Mouse (Mus musculus) bone marrow macrophage, adult 2 months (primary cell): Measurements from ENCODE around the gene Ppm1f. TPM values are rescaled to one million over a fixed set of nuclear protein-coding genes. Genes with fewer than 3 reads are reported as not detected.
A peak's percentile ranks its signal among the peaks of the same experiment; 100 is the strongest.
"Not testable (repeated sequence)": the region's sequence is repeated elsewhere in the genome, so short reads cannot be mapped to it uniquely, and the experiment has no call there.

Experiments
- H3K27ac ChIP-seq: 2 replicates; pipeline ENCODE4 v1.5.1; 2012; ENCODE audit warnings: low read depth, low read length; ENCODE audit not compliant: insufficient read depth
- H3K4me1 ChIP-seq: 2 replicates; pipeline ENCODE4 v1.6.1; 2012; ENCODE audit warnings: low read length; ENCODE audit not compliant: control insufficient read depth, insufficient read depth
- H3K4me3 ChIP-seq: 2 replicates; pipeline ENCODE4 v1.5.1; 2012; ENCODE audit warnings: mild to moderate bottlenecking, low read length, moderate library complexity; ENCODE audit not compliant: insufficient read depth
- CTCF ChIP-seq: IDR thresholded peaks from 2 replicates; pipeline ENCODE4 v1.5.1; 2012; ENCODE audit warnings: low read depth, mild to moderate bottlenecking, low read length, moderate library complexity
- POLR2A ChIP-seq: IDR thresholded peaks from 2 replicates; pipeline ENCODE4 v1.6.1; 2012; ENCODE audit warnings: mild to moderate bottlenecking, low read depth, low read length, borderline replicate concordance
- polyA plus RNA-seq: library from polyadenylated mRNA; stranded (reverse); fragments of >200 nt; gene quantifications from 2 replicates; pipeline ENCODE4 v1.2.4, GENCODE M21; 2012; ENCODE audit not compliant: missing spikeins, insufficient read depth, insufficient read length

Gene Ppm1f
- 7.2 and 9.1 TPM in 2 replicates for polyA plus RNA-seq

DNA sequence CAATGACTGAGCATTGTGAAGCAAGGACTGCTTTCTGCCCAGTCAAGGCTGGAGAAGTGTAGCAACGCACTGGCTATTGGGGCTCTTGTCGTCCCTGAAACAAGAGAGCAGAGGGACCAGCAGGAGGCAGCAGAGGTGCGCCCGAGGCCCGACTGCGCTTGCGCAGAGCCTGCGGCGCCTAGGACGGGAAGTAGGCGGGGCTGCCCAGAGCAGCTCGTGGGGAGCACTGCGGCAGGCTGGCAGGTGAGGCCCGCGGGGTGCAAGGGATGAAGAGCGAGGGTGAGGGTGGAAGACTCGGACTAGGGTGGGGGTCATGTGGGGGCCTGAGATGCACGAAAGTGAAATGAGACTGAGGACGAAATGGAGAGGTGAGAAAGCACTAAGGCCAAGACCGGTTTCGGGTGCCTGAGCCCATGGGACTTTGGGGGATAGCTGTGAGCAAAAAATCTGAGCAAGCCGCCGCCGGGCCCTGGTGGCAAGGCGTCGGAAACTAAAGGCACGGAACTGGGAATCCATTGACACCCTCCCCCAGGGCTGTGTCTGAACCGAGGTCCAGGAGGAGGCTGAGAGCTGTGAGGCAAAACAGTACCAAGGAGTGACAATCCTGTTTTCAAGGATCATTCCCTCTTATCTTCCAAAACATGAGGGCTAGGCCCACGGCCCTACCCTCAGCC is at the start of gene Ppm1f:
Gene Ppm1f (plus strand): TSS at position 88 of the 674 bp plus-strand sequence.
- H3K4me1 ChIP-seq = peaks cover 15% of the 10 kb centered on the region
- H3K27ac ChIP-seq = no peak within 1 kb of the TSS
- TF ChIP-seq POLR2A (no peak), CTCF (peak; percentile 43)
- H3K4me3 ChIP-seq = peak within 1 kb of the TSS; percentile 87

DNA sequence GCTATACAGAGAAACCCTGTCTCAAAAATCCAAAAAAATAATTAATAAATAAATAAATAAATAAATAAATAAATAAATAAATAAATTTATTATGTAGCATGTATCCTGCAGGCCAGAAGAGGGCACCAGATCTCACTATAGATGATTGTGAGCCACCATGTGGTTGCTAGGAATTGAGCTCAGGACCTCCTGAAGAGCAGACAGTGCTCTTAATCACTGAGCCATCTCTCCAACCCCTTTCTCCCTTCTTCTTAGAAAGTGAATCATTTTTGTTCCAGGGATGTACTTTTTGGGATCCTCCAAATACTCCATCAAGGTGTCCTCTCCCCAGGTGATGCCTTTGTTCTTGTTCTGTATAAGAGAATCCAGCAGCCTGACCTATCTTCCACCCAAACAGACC is 47.1 kb upstream of the Ppm1f start:
- TF ChIP-seq CTCF (no peak), POLR2A (no peak)

DNA sequence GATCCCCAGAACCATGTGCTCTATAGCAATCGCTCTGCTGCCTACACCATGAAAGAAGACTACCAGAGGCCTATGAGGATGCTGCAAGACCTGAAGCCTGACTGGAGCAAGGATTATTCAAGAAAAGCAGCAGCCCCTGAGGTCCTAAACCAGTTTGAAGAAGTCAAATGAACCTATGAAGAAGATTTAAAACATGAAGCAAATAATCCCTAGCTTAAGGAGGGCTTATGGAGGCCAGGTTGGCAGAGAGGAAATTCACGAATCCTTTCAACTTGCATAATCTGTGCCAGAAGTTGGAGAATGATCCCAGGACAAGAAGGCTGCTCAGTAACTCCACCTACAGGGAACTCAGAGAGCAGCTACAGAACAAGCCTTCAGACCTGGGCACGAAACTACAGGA is 43.9 kb upstream of the Ppm1f start:
- Histone ChIP-seq H3K27ac (no peak overlapping the region), H3K4me3 (no peak overlapping the region)
- TF ChIP-seq CTCF (no peak), POLR2A (no peak)

More for the DNA sequence above, 47.1 kb upstream of the Ppm1f start:
- Histone ChIP-seq H3K27ac (no peak overlapping the region), H3K4me1 (no peaks in the 10 kb centered on the region), H3K4me3 (no peak overlapping the region)

DNA sequence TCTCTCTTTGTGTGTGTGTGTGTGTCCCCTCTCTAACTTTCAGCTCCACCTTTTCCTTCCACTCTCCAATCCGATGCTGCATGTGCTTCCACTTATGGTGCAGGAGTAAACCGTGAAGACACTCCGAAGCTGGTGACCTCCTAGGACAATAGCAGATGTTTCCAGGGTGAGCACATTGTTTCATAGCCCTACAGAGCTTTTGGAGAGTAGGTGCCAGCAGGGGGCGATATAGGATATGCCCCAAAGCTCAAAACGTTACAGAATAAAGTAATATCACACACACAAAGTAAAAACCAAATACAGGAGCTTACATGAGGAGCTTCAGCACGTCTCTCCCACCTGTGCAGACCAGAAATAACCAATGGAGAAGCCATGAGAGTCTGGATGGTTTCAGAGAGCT is 41.4 kb upstream of the Ppm1f start:
- Histone ChIP-seq H3K27ac (no peak overlapping the region), H3K4me1 (no peaks in the 10 kb centered on the region), H3K4me3 (no peak overlapping the region)
- TF ChIP-seq CTCF (no peak), POLR2A (no peak)

More for the DNA sequence above, 43.9 kb upstream of the Ppm1f start:
- H3K4me1 ChIP-seq = no peaks in the 10 kb centered on the region

DNA sequence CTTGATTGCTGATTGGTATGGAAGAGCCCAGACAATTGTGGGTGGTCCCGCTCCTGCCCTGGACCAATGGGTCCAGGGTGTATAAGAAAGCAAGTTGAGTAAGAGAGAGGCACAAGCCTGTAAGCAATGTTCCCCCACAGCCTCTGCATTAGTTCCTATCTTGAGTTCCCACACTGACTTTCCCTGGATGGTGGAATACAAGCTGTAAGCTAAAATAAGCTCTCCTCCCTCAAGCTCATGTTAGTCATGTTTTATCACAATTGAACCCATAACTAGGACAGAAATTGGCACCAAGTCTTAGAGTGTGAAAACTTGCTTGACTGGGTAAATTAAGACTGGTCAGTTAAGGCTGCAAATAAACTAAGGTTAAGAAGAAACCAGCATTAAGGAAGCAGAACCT is 40.7 kb upstream of the Ppm1f start:
- TF ChIP-seq CTCF (no peak), POLR2A (no peak)
- Histone ChIP-seq H3K27ac (no peak overlapping the region), H3K4me1 (no peaks in the 10 kb centered on the region), H3K4me3 (no peak overlapping the region)

DNA sequence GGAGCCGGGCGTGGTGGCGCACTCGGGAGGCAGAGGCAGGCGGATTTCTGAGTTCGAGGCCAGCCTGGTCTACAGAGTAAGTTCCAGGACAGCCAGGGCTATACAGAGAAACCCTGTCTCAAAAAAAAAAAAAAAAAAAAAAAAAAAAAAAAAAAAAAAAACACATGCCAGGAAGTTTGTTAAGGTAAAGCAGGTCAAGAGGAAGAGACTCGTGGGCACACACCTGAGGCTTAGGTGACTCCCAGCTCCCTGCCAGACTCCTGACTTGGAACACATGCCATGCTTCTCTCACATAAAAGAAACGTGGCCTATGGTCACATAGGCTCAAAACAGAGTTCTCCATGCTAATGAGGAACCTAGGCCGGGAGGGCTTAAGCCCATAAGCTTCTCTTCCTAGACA is 40.2 kb upstream of the Ppm1f start:
- H3K4me1 ChIP-seq, H3K4me3 ChIP-seq, H3K27ac ChIP-seq: not testable (repeated sequence)

DNA sequence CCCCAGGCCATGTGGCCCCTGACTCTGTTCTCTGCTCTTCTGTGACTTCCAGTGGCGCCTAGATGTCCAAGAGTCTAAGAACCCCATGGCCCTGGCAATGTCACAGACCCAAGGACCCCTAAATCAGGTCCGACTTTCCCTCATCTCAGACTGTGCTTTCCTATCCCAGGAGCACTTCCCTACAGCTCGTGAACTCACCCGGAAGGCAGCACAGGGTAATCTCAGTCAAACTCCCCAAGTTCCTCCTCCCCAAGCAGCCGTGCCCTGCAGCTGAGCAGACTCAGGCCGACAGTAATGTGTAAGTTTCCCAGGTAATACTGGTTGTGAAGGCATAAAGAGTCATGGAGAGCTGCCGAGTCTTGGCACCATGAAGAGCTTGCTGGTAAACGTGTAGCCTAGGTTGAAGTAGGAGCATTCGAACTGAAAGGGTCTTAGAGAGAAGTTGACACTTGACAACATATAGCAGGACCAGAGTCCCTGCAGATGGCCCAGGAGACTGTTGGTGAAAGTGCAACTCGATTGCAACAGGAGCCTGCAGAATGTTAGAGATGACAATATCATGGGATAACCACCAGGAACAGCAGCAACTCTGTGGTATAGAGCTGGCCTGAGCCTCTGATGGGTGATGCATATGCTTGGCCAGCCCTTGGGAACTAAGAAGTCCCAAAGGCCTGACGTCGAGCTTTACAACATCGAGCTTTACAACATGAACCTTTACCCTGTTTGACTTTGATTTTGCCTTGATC is 39.4 kb upstream of the Ppm1f start:
- H3K4me3 ChIP-seq = no peak overlapping the region
- H3K27ac ChIP-seq = no peak overlapping the region
- H3K4me1 ChIP-seq = no peaks in the 10 kb centered on the region
- TF ChIP-seq CTCF = no peak
- TF ChIP-seq POLR2A = no peak

DNA sequence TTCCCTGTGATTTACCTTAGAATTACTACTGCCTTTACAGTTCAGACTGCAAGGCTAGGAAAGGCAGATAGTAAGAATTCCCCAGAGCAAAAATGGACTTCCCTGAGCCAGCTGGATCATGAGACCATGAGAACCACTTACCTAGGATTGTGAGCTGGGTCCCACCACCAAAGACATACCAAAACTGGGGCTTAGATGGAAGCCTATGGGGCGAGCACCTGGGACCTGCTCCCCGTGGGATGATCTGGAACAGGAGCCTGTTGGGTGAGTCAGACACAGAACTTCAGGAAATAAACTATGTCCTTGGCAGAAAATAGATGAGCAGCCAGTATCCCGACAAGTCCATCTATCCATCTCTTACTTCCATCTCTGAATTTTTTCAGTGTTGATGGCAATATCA is 34.0 kb upstream of the Ppm1f start:
- Histone ChIP-seq H3K4me1 (peaks cover 6% of the 10 kb centered on the region), H3K27ac (no peak overlapping the region), H3K4me3 (no peak overlapping the region)
- TF ChIP-seq POLR2A (no peak), CTCF (no peak)

DNA sequence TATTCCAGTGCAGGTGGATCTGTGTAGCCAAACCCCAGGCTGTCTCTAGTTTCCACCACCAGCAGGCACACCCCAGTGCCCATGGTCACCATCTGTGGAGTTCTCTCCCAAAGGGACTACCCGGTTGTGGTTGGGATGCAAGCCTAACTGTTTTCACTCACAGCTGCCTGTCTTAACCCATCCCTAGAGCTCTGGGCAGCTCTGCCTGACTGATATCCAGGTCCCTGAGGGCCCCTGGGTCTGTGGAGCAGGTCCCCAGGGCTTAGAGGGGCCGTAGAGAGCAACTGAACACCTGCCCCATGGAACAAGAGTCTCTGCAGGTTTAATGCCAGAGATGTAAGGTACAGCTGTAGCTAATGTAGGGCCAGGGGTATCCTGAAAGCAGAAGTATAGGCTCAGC is 32.3 kb upstream of the Ppm1f start, which contains the start of gene Igll1:
Gene Igll1 (minus strand): TSS at position 8 of the 400 bp plus-strand sequence.
- TF ChIP-seq POLR2A (no peak), CTCF (no peak)
- Histone ChIP-seq H3K27ac (no peak within 1 kb of the TSS), H3K4me3 (no peak within 1 kb of the TSS), H3K4me1 (peaks cover 6% of the 10 kb centered on the region)

DNA sequence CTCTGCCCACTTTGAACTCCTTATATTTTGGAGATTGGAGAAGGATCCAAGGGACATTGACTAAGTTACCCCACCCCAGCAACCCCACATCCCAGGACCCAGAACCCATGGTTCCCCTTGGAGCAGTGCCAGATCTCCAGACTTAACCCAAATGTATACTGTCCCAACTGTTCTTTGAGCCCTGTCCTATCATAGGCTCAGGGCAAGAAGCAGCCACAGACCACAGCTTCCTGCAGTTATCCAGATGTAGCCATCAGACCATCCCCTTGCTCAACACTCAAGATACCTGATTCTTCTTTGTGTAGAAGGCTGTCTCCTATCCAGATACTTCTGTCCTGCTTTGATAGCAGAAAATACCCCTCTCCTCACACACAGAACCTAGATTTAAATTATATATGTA is 31.1 kb upstream of the Ppm1f start:
- no peak for TF ChIP-seq CTCF
- TF ChIP-seq POLR2A = no peak
- Histone ChIP-seq H3K4me1 (peaks cover 6% of the 10 kb centered on the region), H3K4me3 (no peak overlapping the region), H3K27ac (no peak overlapping the region)
